Mouse (Mus musculus) natural killer cell, adult 2 months (primary cell): ENCODE data around the gene Cfp.
A peak's percentile ranks its signal among the peaks of the same experiment; 100 is the strongest.

Source experiments
- DNase-seq, 2 experiments: peaks; one replicate each; pipeline ENCODE4 v3.0.0; 2022; ENCODE audit warnings: low spot score in 2 of 2

Cfp gene

GRCm38 (mm10) chrX:20931364-20931763 is at the start of gene Cfp:
TSS of gene Cfp (minus strand) at chrX:20931555.
- DNase-seq, result no peak

- no peak for DNase-seq
Measured at GRCm38 (mm10) chrX:20980901-20981300, 49.5 kb upstream of the Cfp start.

- peak; percentile 80 to 85 for DNase-seq
Measured at GRCm38 (mm10) chrX:20961477-20962378, 30.4 kb upstream of the Cfp start, which contains the start of gene Uxt. TSS of gene Uxt (minus strand) at chrX:20962017.

- peak; percentile 79 to 86 for DNase-seq
Measured at GRCm38 (mm10) chrX:20950191-20950880, 19.0 kb upstream of the Cfp start, which contains the start of gene Elk1. TSS of gene Elk1 (minus strand) at chrX:20950608.

- peak in 1 of 2 experiments; percentile 28 for DNase-seq
Measured at GRCm38 (mm10) chrX:20946055-20946454, 14.7 kb upstream of the Cfp start.

GRCm38 (mm10) chrX:20931963-20932362 is 608 bp upstream of the Cfp start:
- DNase-seq, result peak; percentile 6 to 41

GRCm38 (mm10) chrX:20929859-20930258 is 1.5 kb downstream of the Cfp start:
- DNase-seq, result no peak

- no peak for DNase-seq
Measured at GRCm38 (mm10) chrX:20924976-20925375, 6.4 kb downstream of the Cfp start.

- no peak for DNase-seq
Measured at GRCm38 (mm10) chrX:20923506-20923905, 7.8 kb downstream of the Cfp start.

GRCm38 (mm10) chrX:20921366-20921765 is 10.0 kb downstream of the Cfp start:
- DNase-seq, result no peak

- peak; percentile 78 to 83 for DNase-seq
Measured at GRCm38 (mm10) chrX:20920844-20921364, 10.5 kb downstream of the Cfp start, which contains the start of gene Syn1. TSS of gene Syn1 (minus strand) at chrX:20921004.

GRCm38 (mm10) chrX:20920249-20920843 is 11.0 kb downstream of the Cfp start:
- no peak for DNase-seq

GRCm38 (mm10) chrX:20915075-20915474 is 16.3 kb downstream of the Cfp start:
- DNase-seq, result no peak

GRCm38 (mm10) chrX:20913726-20914125 is 17.6 kb downstream of the Cfp start:
- DNase-seq, result no peak

- DNase-seq, result no peak
Measured at GRCm38 (mm10) chrX:20910074-20910473, 21.3 kb downstream of the Cfp start.
